Mouse (Mus musculus) G1E (cell line): ENCODE results near the gene Dnah7b.

Experiments
- GATA1 ChIP-seq: IDR thresholded peaks from 2 replicates; pipeline ENCODE4 v1.6.1; 2012; ENCODE audit warnings: borderline replicate concordance, low read length, inconsistent platforms, mixed read lengths
- GATA2 ChIP-seq: IDR thresholded peaks from 2 replicates; pipeline ENCODE4 v1.6.1; 2012; ENCODE audit warnings: low read depth, low read length, inconsistent platforms, borderline replicate concordance

- no peak for TF ChIP-seq GATA2
- no peak for TF ChIP-seq GATA1
These were observed 47.6 kb upstream of the Dnah7b start for GRCm38 (mm10) chr1:46018382-46018977.
